Mouse (Mus musculus): ENCODE measurements around the gene Tas2r126.

- TF ChIP-seq ZNF384 (IDR thresholded peaks at IDR 0.05; ENCODE audit: low read depth, low read length) (no peak), HCFC1 (IDR thresholded peaks at IDR 0.05; ENCODE audit: borderline replicate concordance, insufficient read depth, low read length) (no peak), ZC3H11A (IDR thresholded peaks at IDR 0.05; ENCODE audit: borderline replicate concordance, low read depth, low read length) (no peak), MAFK (IDR thresholded peaks at IDR 0.05; ENCODE audit: insufficient read depth, low read depth, low read length) (no peak)
These were observed 35.3 kb upstream of the Tas2r126 start for GRCm38 (mm10) chr6:42398998-42399397.

Measured in ES-E14 (cell line).